Mouse (Mus musculus) adrenal gland, postnatal 25 days (tissue): ENCODE measurements around the gene Serpina9. TPM values are rescaled to one million over a fixed set of nuclear protein-coding genes. Genes with fewer than 3 reads are reported as not detected.
"Not testable (repeated sequence)": the region's sequence is repeated elsewhere in the genome, so short reads cannot be mapped to it uniquely, and the experiment has no call there.

Experiments used
- DNase-seq: peaks from one replicate; pipeline ENCODE4 v3.0.0; 2021; ENCODE audit warnings: mixed read lengths
- total RNA-seq: library from RNA; stranded (reverse); gene quantifications from 2 replicates; pipeline ENCODE4 v1.2.3, GENCODE M21; 2021

Serpina9 gene
- total RNA-seq, 1 experiment from 2014 or later = not detected

- DNase-seq = no peak
Observed at GRCm38 (mm10) chr12:103989514-103989767, 24.1 kb downstream of the Serpina9 start.

- DNase-seq = no peak
Observed at GRCm38 (mm10) chr12:103988754-103989513, 24.6 kb downstream of the Serpina9 start.

GRCm38 (mm10) chr12:103985868-103986267, 27.7 kb downstream of the Serpina9 start:
- no peak for DNase-seq

- DNase-seq = peak; percentile 42
Observed at GRCm38 (mm10) chr12:103984935-103985334, 28.6 kb downstream of the Serpina9 start.

GRCm38 (mm10) chr12:103981646-103982360, 31.8 kb downstream of the Serpina9 start:
- DNase-seq = no peak

- DNase-seq = no peak
Observed at GRCm38 (mm10) chr12:103978294-103978693, 35.3 kb downstream of the Serpina9 start.

GRCm38 (mm10) chr12:103977846-103978245, 35.7 kb downstream of the Serpina9 start:
- peak; percentile 25 for DNase-seq

GRCm38 (mm10) chr12:103977060-103977459, 36.5 kb downstream of the Serpina9 start:
- DNase-seq = no peak

- DNase-seq = no peak
Observed at GRCm38 (mm10) chr12:103971080-103971479, 42.5 kb downstream of the Serpina9 start.

- DNase-seq = no peak
Observed at GRCm38 (mm10) chr12:103969577-103970116, 43.9 kb downstream of the Serpina9 start.

- DNase-seq = no peak
Observed at GRCm38 (mm10) chr12:103966761-103967160, 46.8 kb downstream of the Serpina9 start.

GRCm38 (mm10) chr12:103963288-103963687, 50.3 kb downstream of the Serpina9 start:
- peak; percentile 40 for DNase-seq

- DNase-seq = no peak
Observed at GRCm38 (mm10) chr12:103962860-103963259, 50.7 kb downstream of the Serpina9 start.

- DNase-seq = no peak
Observed at GRCm38 (mm10) chr12:103962337-103962736, 51.2 kb downstream of the Serpina9 start.

- DNase-seq = no peak
Observed at GRCm38 (mm10) chr12:103961716-103962115, 51.8 kb downstream of the Serpina9 start.

- DNase-seq = no peak
Observed at GRCm38 (mm10) chr12:103958798-103959197, 54.8 kb downstream of the Serpina9 start, which contains the start of gene Serpina1e. TSS of gene Serpina1e (minus strand) at chr12:103958975.

GRCm38 (mm10) chr12:103956555-103956954, 57.0 kb downstream of the Serpina9 start:
- not testable (repeated sequence) for DNase-seq

GRCm38 (mm10) chr12:103952972-103953371, 60.6 kb downstream of the Serpina9 start:
- DNase-seq = not testable (repeated sequence)

GRCm38 (mm10) chr12:103946243-103946642, 67.3 kb downstream of the Serpina9 start:
- no peak for DNase-seq
